Mouse (Mus musculus) stomach, embryonic 14.5 days (tissue): ENCODE data around the gene Gm38393. TPM values are rescaled to one million over a fixed set of nuclear protein-coding genes. Genes with fewer than 3 reads are reported as not detected.

Source experiments
- ATAC-seq: fragments of 200-750 bp; cut with Nextera tagmentation; 2 replicates; pipeline ENCODE4 v1.8.0; 2017; ENCODE audit warnings: low read depth, moderate TSS enrichment; ENCODE audit not compliant: insufficient number of reproducible peaks, insufficient read depth, low FRiP score
- H3K27ac ChIP-seq: fragments of 300-500 bp; sonication (generic); 2 replicates; pipeline ENCODE4 v1.5.1; 2014; ENCODE audit warnings: mild to moderate bottlenecking, low read length, moderate library complexity, mixed read lengths
- H3K27me3 ChIP-seq: fragments of 300-500 bp; sonication (generic); 2 replicates; pipeline ENCODE4 v1.6.1; 2014; ENCODE audit warnings: low read length, control low read depth, mixed read lengths; ENCODE audit not compliant: control insufficient read depth, insufficient read depth
- H3K36me3 ChIP-seq: fragments of 300-500 bp; sonication (generic); 2 replicates; pipeline ENCODE4 v1.6.1; 2014; ENCODE audit warnings: mild to moderate bottlenecking, control low read depth, low read length, moderate library complexity, mixed read lengths; ENCODE audit not compliant: control insufficient read depth, insufficient read depth
- H3K4me1 ChIP-seq: fragments of 300-500 bp; sonication (generic); 2 replicates; pipeline ENCODE4 v1.6.1; 2014; ENCODE audit warnings: low read length, control low read depth, mixed read lengths; ENCODE audit not compliant: control insufficient read depth, insufficient read depth
- H3K4me2 ChIP-seq: fragments of 300-500 bp; sonication (generic); replicated peaks from 2 replicates; pipeline ENCODE4 v1.6.1; 2014; ENCODE audit warnings: low read depth, low read length, control low read depth
- H3K4me3 ChIP-seq: fragments of 300-500 bp; sonication (generic); 2 replicates; pipeline ENCODE4 v1.5.1; 2014; ENCODE audit warnings: low read depth, low read length, control low read depth
- H3K9ac ChIP-seq: fragments of 300-500 bp; sonication (generic); replicated peaks from 2 replicates; pipeline ENCODE4 v1.6.1; 2014; ENCODE audit warnings: low read depth, mild to moderate bottlenecking, control low read depth, low read length, moderate library complexity, mixed read lengths
- H3K9me3 ChIP-seq: fragments of 300-500 bp; sonication (generic); 2 replicates; pipeline ENCODE4 v1.6.1; 2016; ENCODE audit warnings: low read depth, low read length, control low read depth; ENCODE audit not compliant: control insufficient read depth
- WGBS: fragments of 180-500 bp; shearing (Covaris S2); extraction: QIAGEN DNeasy Blood & Tissue Kit; methylation state at CpG from one replicate; pipeline ENCODE4 v1.1.7; 2014; 5-methylcytosine and 5-hydroxymethylcytosine counted together
- polyA plus RNA-seq: library from polyadenylated mRNA; unstranded; fragments of >200 nt; fragmentation: Nextera tagmentation; extraction: Ambion mirVana; gene quantifications from 2 replicates; pipeline ENCODE4 v1.2.1, GENCODE M21; 2014

Gm38393 gene
- polyA plus RNA-seq, 1 experiment from 2014 or later, result 1.4 TPM

- ATAC-seq, result no peak
- no peaks in the 10 kb centered on the region for H3K36me3 ChIP-seq
- H3K4me2 ChIP-seq, result no peak overlapping the region
- no peak overlapping the region for H3K27ac ChIP-seq
- WGBS, result 56% methylated on average over 1 of the region's 1 CpGs
- no peaks in the 10 kb centered on the region for H3K4me1 ChIP-seq
- H3K4me3 ChIP-seq, result no peak overlapping the region
- no peaks in the 10 kb centered on the region for H3K27me3 ChIP-seq
- H3K9me3 ChIP-seq, result no peaks in the 10 kb centered on the region
- H3K9ac ChIP-seq, result no peak overlapping the region
These were observed 26.2 kb downstream of the Gm38393 start for GRCm38 (mm10) chr7:59978646-59979045.

Other genes starting within 250 kb of the Gm38393 start
- 39.5 and 44.0 TPM in 2 replicates for gene Snurf, start within 50 bp of the Gm38393 start, polyA plus RNA-seq
- gene Snrpn, start 135.2 kb upstream of the Gm38393 start, polyA plus RNA-seq, result 58.3 and 59.1 TPM in 2 replicates